Mouse (Mus musculus): ENCODE measurements at regions not wholly inside any gene's neighbourhood (a gene's known extent, or its start where the extent isn't known, plus 50 kb on each side); places are given as distances from the start of the nearest gene placed in this dataset.

DNA sequence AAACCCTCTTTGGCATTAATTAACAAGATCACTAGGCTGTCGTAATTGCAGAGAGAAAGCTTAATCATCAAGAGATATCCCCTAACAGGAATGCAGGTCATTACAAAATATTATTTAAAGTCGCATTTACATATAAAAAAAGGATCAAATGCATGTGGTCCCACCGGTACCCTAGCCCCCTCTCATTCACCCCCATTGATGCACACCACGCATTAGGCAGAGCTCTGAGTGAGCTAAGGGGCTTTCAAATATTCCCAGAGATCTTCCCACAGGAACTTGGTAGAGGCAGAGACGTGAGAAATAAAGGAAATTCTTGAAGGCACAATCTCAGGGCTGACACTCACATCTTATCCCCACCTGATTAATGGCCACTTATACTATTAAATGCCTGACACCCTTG, 343.8 kb upstream of the Dynlrb2 start:
- TF ChIP-seq CTCF (IDR thresholded peaks at IDR 0.05; ENCODE audit: insufficient read depth, low read length) (no peak), POLR2A (IDR thresholded peaks at IDR 0.05; ENCODE audit: borderline replicate concordance, extremely low read depth, low read depth, low read length) (no peak)
